Mouse (Mus musculus) adrenal gland, postnatal 4 days (tissue): ENCODE data around the gene Myo18b. TPM values are rescaled to one million over a fixed set of nuclear protein-coding genes. Genes with fewer than 3 reads are reported as not detected.

Experiments
- DNase-seq, 2 experiments: peaks; one replicate each; pipeline ENCODE4 v3.0.0; 2021 to 2022; ENCODE audit warnings: low spot score in 2 of 2, mixed read lengths in 2 of 2
- total RNA-seq, 2 experiments: library from RNA; stranded (reverse); gene quantifications; 2 replicates each; pipeline ENCODE4 v1.2.3; 2021

Gene Myo18b
- total RNA-seq, 2 experiments from 2014 or later = 2.4 to 6.6 TPM

DNA sequence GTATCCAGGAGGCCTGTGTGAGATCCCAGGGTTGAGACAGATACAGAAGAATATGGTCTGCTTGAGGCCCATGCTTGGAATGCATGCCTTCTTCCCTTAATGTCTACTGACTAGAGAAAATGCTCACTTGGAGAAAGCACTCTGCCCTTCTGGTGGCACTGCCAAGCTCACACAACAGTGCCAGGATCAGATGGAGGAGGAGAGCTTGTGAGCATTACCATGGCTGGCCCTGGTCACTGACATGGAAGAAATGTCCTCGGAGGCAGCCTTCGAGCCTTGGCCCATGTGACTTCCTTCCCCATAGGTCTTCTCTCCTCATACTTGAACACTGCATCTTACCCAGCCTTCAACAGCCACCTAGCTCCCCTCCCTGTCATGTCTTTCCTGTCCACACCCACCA is 216.9 kb downstream of the Myo18b start:
- no peak for DNase-seq

DNA sequence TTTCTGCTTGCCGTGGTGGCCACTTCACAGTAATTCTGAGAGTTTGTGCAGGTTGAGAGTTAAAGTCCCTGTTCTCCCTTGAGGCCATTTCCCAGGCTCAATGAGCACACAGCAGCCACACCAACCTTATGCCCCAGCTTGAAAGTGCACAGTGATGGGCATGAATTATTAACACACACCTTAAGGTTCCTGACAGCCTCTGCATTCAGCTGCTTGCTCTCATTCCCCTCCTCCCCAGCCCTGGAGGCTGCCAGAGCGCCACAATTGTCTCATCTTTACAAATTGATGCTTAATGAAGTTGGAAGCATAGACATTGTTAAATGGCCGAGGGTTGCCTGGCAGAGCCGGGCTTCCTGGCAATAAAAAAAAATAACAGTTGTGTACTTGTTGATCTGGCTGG is 218.0 kb downstream of the Myo18b start:
- no peak for DNase-seq

- DNase-seq = no peak
Observed at GRCm38 (mm10) chr5:112674806-112675205, 221.4 kb downstream of the Myo18b start.

DNA sequence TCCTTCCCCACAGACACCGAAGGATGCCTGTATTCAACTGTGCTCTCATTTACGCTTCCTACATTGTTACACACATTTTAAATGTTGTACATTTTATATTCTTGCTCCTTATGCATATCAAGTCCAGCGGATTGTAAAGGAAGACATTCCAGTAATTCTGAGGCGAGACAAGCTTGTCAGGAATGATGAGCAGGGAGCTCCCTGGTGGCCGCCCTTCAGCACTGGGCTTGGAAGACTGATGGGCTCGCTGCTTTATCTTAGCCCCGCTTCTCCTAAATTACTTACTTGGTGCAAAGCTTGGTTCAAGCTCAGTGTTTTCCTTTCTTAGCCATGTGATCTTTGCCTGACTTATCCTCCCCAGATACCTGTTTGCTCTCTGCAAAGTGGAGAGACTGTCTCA is 223.7 kb downstream of the Myo18b start:
- DNase-seq = no peak

DNA sequence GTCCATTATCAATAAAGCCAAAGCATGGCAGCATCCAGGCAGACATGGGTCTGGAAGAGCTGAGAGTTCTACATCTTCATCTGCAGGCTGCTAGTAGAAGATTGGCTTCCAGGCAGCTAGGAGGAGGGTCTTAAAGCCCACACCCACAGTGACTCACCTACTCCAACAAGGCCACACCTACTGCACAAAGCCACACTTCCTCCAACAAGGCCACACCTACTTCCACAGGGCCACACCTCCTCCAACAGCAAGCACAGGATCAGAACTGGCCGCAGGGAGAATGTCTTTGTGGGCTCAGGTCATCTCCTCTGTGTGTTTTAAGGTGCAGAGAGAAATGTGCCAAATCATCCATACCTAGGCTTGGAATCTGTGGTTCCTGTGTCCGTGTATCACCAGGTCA is 224.2 kb downstream of the Myo18b start:
- no peak for DNase-seq

- no peak for DNase-seq
Observed at GRCm38 (mm10) chr5:112667153-112667552, 229.0 kb downstream of the Myo18b start.

- DNase-seq = no peak
Observed at GRCm38 (mm10) chr5:112665661-112666060, 230.5 kb downstream of the Myo18b start.

DNA sequence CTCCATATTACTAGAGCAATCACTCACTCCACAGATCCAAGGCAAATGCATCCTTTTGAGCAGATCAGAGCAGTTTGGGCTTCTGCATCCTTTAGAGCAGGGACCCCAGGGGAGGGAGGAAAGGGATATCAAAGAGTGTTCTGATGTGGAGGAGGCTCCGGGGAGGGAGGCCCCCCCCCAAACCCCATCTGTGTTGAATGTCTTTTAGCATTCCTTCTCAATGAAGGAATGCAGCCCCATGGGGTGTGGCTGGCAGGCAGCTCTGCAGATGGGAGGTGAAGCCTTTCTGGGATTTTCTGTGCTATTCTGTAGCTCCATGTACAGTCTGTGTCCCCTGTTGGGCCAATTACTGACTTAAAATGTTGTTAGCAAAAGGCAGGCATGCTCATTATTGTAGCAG is 232.5 kb downstream of the Myo18b start:
- DNase-seq = no peak

DNA sequence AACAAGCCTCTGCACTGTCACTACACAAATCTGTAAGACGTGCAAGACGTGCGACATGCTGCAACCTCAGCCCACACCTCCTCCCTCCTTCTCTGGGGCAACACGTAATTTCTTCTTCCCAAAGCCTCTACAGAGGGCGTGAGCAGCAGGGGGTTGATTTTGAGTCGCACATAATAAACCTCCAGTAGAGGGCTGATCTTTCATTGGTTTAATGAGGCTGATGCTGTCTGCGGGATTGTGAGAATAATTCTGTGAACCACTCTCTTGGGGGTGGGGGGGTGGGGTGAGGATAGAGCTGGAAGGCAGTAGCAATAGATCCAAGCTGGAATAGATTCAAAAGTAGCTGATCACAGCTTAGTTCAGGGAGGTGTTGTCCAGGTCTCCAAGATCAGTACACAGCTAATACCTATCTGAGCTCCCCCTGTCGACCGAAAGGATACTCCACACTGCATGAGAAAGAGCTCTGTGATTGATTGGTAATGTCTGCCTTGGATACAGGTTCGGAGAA is 235.2 kb downstream of the Myo18b start:
- DNase-seq = no peak

GRCm38 (mm10) chr5:112659295-112659694 is 236.9 kb downstream of the Myo18b start:
- DNase-seq = no peak

- no peak for DNase-seq
Observed at GRCm38 (mm10) chr5:112656811-112657210, 239.4 kb downstream of the Myo18b start.

DNA sequence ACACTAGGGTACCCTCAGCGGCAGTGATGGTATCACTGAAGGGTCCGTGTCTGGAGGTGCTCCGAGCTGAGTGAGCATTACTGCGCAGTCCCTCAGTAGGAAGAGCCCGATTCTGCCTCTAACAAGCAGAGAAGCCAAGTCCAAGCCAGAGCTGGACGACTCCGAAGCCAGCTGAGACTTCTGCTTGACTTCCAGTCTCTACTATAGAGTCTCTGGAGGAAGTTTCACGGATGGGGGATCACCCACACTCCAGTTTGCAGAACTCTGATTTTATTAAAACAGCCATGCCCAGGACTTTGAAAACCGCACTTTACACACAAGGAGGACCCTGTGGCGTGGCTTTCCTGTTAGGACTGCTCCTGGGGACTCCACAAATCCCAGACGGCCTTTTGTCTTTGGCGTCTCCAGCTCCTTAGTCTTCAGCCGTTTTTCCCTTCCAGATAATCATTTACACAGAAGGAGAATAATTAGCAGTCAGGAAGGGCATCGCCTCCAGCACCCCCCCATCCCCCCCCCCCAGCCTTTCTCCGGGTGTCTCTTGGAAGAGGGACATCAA is 240.1 kb downstream of the Myo18b start:
- no peak for DNase-seq

DNA sequence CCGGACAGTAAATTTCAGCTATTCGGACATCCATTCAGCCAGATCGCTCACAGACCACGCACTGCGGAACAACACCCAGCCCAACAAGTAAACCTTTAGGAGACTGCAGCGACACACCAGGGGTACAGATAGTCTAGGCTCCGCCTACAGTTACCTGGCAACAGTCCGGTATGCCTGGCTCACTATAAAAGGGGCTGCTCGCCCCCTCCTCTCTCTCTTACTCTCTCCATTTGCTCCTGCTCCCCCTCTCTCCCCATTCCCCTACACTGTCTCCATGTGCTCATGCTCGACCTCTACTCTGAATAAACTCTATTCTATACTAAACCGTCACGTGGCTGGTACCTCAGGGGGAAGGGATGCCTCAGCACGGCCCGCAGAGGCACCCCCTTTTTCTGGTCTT is 240.6 kb downstream of the Myo18b start:
- DNase-seq = no peak

DNA sequence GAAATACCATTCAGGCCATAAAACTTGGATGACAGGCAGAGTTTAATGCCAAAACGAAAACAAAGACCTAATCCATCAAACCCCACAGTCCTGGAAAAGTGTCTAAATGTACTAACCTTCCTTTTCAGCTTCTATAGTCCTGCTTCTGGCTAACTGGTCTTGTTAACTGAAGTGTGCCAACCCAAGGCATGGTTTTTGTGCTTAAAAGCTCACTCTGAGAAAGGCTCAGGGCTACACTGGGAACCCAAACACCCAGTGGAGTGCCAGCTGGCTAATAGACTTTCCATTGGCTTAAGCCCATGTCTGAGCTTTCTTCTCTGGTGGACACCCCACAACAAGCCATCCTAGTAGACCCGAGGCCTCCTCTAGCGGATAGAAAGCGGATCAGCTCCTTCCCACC is 244.1 kb downstream of the Myo18b start:
- DNase-seq = no peak

- no peak for DNase-seq
Observed at GRCm38 (mm10) chr5:112649164-112649702, 246.9 kb downstream of the Myo18b start.

- DNase-seq = no peak
Observed at GRCm38 (mm10) chr5:112646871-112647270, 249.3 kb downstream of the Myo18b start.

DNA sequence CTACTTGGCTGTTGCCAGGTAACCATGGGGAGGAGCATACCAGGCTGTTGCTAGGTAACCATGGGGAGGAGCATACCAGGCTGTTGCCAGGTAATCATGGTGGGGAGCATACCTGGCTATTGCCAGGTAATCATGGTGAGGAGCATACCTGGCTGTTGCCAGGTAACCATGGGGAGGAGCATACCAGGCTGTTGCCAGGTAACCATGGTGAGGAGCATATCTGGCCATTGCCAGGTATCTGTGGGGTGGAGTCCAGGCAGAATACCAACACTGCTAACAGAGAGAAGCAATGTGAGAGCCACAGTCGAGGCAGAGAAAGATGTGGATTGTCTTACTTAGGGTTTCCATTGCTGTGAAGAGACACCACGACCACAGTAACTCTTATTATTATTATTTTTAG is 250.6 kb downstream of the Myo18b start:
- no peak for DNase-seq

GRCm38 (mm10) chr5:112643533-112644272 is 252.5 kb downstream of the Myo18b start:
- DNase-seq = no peak

DNA sequence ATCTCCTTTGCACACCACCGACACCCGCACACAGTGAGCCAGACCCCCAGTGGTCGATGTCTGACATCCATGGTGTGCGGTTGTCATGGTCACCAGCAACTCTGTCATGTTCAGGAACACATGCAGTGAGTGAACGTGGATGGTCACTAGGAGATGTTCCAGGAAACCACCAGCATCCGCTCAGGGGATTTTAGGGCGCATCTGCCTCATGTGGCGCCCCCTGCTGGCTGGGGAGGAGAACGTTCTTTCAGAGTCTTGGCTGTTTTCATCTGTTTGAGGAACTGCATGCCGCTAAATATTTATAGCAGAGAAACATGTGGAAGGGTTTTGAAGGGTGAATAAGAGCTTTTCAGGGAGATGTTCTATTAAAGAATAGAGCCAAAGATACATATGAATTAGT is 253.4 kb downstream of the Myo18b start:
- no peak for DNase-seq

GRCm38 (mm10) chr5:112641770-112642169 is 254.4 kb downstream of the Myo18b start:
- DNase-seq = no peak

- DNase-seq = no peak
Observed at GRCm38 (mm10) chr5:112641131-112641530, 255.0 kb downstream of the Myo18b start.

GRCm38 (mm10) chr5:112640651-112641050 is 255.5 kb downstream of the Myo18b start:
- no peak for DNase-seq
